Mouse (Mus musculus) embryonic fibroblast, embryonic 13.5 days (primary cell): Measurements from ENCODE around the gene Pjvk. TPM values are rescaled to one million over a fixed set of nuclear protein-coding genes. Genes with fewer than 3 reads are reported as not detected.
A peak's percentile ranks its signal among the peaks of the same experiment; 100 is the strongest.

Experiments used
- H3K27ac ChIP-seq: 2 replicates; pipeline ENCODE4 v1.5.1; 2012; ENCODE audit warnings: low read length, control low read depth, inconsistent platforms; ENCODE audit not compliant: insufficient read depth
- H3K4me1 ChIP-seq: 2 replicates; pipeline ENCODE4 v1.6.1; 2011; ENCODE audit warnings: low read length; ENCODE audit not compliant: control insufficient read depth, insufficient read depth
- H3K4me3 ChIP-seq: 2 replicates; pipeline ENCODE4 v1.5.1; 2011; ENCODE audit warnings: mild to moderate bottlenecking, control low read depth, low read length; ENCODE audit not compliant: insufficient read depth
- CTCF ChIP-seq: IDR thresholded peaks from 2 replicates; pipeline ENCODE4 v1.5.1; 2011; ENCODE audit warnings: mild to moderate bottlenecking, control low read depth, low read length, moderate library complexity, borderline replicate concordance; ENCODE audit not compliant: insufficient read depth
- POLR2A ChIP-seq: IDR thresholded peaks from 2 replicates; pipeline ENCODE4 v1.6.1; 2011; ENCODE audit warnings: low read depth, mild to moderate bottlenecking, control low read depth, low read length, moderate library complexity
- polyA plus RNA-seq: library from polyadenylated mRNA; stranded (reverse); fragments of >200 nt; gene quantifications from 2 replicates; pipeline ENCODE4 v1.2.4, GENCODE M21; 2011; ENCODE audit warnings: low read depth; ENCODE audit not compliant: missing spikeins, insufficient read length

Gene Pjvk
- polyA plus RNA-seq, 1 experiment = not detected

DNA sequence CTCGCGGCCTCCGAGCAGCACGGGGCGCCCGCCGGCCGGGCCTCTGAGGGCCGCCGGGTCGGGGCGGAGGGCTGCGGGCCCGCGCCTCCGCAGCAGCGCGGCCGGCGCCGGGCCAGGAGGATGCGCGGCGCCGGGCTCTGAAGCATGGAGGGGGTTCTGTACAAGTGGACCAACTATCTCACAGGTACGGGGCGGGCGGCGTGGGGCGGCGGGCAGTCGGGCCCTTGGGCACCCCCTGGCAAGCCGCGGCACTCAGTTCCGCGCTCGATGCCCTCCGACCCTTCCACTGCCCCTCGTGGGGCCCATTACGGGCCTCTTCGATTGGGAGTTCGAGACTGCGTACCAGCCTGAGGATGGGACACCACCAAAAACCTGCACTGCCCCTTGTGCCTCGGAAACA is 27.2 kb downstream of the Pjvk start:
- Histone ChIP-seq H3K4me1 (0 out of 2 replicates have a peak, but pooled peaks cover 4% of the 10 kb centered on the region), H3K27ac (no peak overlapping the region), H3K4me3 (peak overlapping the region; percentile 99)
- no peak for TF ChIP-seq POLR2A
- no peak for TF ChIP-seq CTCF

DNA sequence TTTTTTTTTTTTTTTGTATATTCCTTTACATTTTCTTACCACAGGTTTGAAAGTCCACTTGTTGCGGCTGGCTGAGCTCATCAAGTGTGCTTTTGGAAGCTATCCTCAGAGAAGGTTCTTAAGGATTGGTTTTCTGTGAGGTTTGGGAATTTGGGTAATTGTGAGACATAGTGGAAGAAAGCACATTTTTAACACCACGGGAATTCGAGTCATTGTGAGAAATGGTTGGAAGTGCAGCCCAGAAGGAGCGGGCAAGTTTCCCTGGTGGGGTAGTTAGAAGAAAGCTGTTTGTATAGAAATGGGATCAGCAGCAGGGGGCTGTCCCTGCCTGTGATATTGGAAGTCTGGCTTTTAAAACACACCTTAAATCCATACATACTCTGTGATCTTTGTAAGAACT is 27.7 kb downstream of the Pjvk start:
- H3K27ac ChIP-seq = peak overlapping the region; percentile 74
- TF ChIP-seq CTCF (no peak), POLR2A (no peak)
- peak overlapping the region; percentile 99 for H3K4me3 ChIP-seq
- 0 out of 2 replicates have a peak, but pooled peaks cover 4% of the 10 kb centered on the region for H3K4me1 ChIP-seq

DNA sequence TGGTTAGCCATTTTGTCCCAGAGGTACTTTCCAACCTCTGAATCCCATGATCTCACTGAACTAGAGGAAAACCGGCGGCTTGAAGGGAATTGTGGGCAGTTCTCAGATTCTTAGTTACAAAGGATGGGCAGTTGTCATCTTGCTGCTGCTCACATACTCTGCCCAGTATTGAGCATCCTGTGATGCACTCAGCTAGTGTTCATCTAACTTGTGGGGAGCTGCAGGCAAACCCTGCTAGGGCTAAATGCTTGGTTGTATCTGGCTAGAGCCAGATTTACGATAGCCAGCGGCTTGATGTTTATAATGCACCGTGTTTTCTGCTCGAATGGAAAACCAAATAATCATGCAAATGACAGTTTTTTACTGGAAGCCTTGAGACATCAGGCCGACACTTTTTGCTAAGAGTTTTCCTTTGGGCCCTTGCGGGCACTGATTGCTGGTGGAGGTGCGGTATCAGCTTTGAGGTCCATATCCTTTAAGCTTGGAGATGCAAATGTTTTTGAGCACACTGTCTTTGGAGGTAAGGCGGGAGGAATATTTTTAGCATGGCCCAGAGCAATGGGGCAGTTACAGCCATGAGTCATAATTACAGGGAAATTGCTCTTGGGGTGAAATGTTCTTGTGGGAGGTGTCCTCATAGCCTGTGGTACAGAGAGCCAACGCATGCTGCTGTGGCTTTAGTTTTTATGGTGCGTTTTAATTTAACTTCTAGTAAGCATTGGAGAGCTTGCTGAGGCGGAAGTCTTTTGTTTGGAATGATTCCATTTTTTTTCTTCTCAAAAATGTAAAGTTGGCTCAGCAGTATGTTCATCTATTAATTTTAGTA is 28.3 kb downstream of the Pjvk start:
- 0 out of 2 replicates have a peak, but pooled peaks cover 4% of the 10 kb centered on the region for H3K4me1 ChIP-seq
- no peak for TF ChIP-seq CTCF
- TF ChIP-seq POLR2A = no peak; the same call in 1 of the 2 replicates
- H3K27ac ChIP-seq = peak overlapping the region; percentile 74
- peak overlapping the region; percentile 99 for H3K4me3 ChIP-seq

DNA sequence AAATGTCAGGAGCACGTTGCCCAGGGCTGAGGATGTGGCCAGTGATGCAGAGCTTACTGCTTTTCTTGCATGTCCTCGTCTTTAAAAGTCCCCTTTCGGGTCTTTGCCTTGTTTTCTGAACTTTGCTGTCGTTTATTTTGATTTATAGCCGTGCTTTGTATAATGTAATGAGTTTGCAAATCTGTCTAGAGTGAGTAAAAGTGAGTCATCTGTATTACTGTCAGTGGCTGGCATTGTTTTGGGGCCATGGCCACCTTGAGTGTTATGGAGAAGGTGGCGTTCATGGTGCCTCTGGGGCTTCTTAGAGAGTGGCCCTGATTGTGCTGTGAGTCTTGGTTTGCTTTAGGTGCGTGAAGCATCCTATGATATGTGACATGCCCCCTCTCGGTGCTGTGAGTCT is 34.0 kb downstream of the Pjvk start:
- H3K4me3 ChIP-seq = no peak overlapping the region
- no peak for TF ChIP-seq POLR2A
- H3K4me1 ChIP-seq = no peaks in the 10 kb centered on the region
- H3K27ac ChIP-seq = no peak overlapping the region

DNA sequence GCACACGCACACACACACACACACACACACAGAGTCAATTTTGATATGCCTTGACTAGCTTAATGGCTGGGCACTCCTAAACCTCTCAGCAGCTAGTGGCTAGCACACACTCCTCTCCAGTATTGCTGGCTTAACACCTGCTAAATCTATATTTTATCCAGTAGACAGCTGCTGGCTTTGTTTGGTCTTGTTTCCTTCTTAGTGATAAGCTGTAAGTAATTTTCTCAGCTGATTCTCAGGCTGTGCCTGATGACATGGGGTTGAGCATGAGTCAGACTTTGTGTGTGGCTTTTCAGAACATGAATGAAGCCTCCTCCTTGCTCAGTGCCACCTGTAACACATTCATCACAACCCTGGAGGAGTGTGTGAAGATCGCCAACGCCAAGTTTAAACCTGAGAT is 38.7 kb downstream of the Pjvk start:
- TF ChIP-seq POLR2A (no peak), CTCF (no peak)
- H3K4me3 ChIP-seq = no peak overlapping the region
- H3K27ac ChIP-seq = no peak overlapping the region
- H3K4me1 ChIP-seq = no peaks in the 10 kb centered on the region

DNA sequence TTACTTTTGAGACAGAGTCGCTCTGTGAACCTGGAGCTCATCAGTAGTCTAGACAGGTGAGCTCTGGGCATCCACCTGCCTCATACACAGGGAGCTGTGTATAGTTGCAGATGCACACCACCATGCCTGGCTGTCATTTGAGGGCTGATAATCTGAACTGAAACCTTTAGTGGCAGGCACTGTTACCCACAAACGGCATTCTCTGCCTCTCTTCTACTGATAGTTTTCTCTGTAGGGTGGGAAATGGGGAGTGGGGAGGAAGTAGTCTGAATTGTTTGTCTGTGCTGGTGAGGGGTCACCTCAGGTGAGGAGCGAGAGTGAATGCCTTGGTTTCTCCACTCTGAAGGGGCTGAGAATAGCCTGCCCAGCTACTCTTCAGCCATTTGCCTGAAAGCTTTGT is 39.3 kb downstream of the Pjvk start:
- Histone ChIP-seq H3K4me3 (no peak overlapping the region), H3K4me1 (no peaks in the 10 kb centered on the region), H3K27ac (no peak overlapping the region)
- TF ChIP-seq POLR2A (no peak), CTCF (no peak)

DNA sequence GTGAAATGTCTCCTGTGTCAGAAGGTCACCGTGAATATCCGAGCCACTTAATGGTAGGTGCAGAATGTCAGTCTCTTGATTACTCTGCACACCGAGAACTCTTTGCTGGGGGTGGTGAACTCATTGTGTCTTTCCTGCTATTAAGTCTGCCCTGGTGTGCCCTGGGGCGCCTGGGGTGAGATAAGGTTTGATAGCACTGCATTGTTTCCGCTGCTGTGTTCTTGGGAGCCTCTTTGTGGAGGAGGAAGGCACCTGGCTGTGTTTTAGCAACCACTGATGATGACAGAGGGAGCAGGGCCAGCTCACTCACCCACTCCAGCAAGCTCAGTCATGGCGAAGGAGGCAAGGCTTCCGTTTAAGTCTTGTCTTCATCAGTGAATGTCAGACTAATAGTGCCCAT is 39.9 kb downstream of the Pjvk start:
- no peak overlapping the region for H3K27ac ChIP-seq
- no peaks in the 10 kb centered on the region for H3K4me1 ChIP-seq
- no peak for TF ChIP-seq CTCF
- TF ChIP-seq POLR2A = no peak
- no peak overlapping the region for H3K4me3 ChIP-seq

DNA sequence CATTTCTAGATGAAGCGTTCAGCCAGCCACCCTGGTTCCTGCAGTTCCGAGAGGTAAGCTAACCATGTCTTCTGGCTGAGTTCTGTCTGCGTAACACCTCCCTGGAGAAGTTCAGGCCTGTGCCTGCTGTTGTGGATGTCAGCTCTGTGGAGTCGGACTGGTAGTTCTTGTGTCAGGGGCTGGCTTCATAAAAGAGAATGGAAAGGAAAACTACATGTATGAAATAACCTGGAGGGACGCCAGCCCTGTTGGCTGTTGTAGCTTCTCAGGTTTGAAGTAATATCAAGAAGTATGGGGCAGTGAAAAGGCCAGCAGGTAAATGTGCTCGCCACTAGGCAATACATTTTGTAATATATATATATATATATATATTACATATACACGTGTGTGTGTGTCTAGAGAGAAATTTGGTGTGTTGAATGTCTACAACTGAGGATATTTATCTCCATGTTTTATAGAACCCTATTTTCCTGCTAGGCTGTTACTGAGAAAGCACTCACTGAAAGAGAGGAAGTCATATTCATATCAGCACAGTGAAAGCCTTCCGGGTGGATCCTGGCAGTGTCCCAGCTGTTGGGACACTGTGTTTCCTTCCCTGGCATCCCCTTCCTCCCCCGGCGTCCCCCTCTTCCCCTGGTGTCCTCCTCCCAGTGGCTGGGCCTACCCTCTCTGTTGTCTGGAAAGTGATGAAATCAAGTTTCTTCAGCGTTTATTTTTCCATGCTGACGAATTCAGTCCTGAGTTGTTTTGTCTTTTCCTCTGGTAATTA is 42.3 kb downstream of the Pjvk start:
- TF ChIP-seq POLR2A = no peak
- TF ChIP-seq CTCF = no peak
- H3K27ac ChIP-seq = no peak overlapping the region

DNA sequence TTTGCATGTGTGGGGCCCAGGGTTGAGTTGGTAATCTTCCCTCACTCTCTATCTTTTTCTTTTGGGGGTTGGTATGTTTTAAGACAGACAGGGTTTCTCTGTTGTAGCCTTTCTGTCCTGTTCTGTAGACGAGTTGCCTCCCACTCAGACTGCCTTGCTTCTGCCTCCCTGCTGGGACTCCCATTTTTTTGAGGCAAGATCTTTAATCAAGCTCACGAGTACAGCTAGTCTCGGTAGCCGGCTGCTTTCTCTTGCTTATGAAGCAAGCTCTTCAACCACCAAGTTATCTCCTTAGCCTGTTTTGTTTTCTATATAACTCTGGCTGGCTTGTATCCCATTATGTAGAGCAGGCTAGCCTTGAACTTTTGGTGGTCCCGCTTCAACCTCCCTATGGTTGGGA is 45.5 kb downstream of the Pjvk start:
- no peak overlapping the region for H3K4me3 ChIP-seq
- no peaks in the 10 kb centered on the region for H3K4me1 ChIP-seq
- TF ChIP-seq POLR2A (no peak), CTCF (no peak)
- H3K27ac ChIP-seq = no peak overlapping the region

More for the DNA sequence above, 42.3 kb downstream of the Pjvk start:
- Histone ChIP-seq H3K4me3 (no peak overlapping the region), H3K4me1 (no peaks in the 10 kb centered on the region)

DNA sequence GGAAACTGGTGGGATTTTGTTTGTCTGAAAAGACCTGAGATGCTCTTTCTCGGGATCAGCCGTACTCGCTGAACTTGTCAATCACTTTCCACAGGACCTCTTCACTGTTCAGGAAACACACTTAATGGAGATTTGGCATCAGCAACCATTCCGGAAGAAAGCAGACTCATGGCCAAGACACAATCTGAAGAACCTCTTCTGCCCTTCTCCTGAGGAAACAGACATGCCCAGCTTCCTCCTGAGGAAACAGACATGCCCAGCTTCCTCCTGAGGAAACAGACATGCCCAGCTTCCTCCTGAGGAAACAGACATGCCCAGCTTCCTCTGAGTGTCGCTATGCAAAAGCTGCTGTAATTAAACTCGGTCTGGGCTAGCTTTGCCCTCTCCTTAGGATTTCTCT is 47.0 kb downstream of the Pjvk start:
- TF ChIP-seq CTCF (no peak), POLR2A (no peak)
- no peak overlapping the region for H3K27ac ChIP-seq
- no peak overlapping the region for H3K4me3 ChIP-seq
- no peaks in the 10 kb centered on the region for H3K4me1 ChIP-seq
